Mouse (Mus musculus): ENCODE data around the gene Ak3.

- TF ChIP-seq CTCF (IDR thresholded peaks at IDR 0.05; ENCODE audit: borderline replicate concordance, extremely low read depth, insufficient read depth, insufficient read length): peak; percentile 80
- TF ChIP-seq POLR2A (IDR thresholded peaks at IDR 0.05; ENCODE audit: borderline replicate concordance, extremely low read depth, insufficient read depth, insufficient read length, poor library complexity, severe bottlenecking): no peak
Measured at GRCm38 (mm10) chr19:28974862-28975611, 72.7 kb downstream of the Ak3 start.

Data from brain, embryonic 14.5 days (tissue).